Mouse (Mus musculus): ENCODE data around the gene Prr36. TPM values are rescaled to one million over a fixed set of nuclear protein-coding genes. Genes with fewer than 3 reads are reported as not detected.

Prr36 gene
- total RNA-seq, 2 experiments from 2014 or later: not detected

DNA sequence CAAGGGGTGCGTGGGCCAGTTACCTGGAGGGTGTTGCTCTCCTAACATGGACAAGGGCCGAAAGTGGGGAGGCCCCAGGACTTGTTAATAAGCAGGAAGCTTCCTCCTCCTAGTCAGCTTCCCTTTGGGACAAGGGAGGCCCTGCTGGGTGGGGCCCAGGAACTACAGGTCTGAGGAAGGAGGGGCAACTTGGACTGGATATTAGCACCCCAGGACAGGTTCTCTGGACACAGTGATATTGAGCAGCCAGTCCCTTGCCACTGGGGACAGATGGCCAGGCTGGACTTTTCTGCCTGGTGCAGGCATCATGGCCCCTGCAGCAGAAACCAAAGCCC, 10.3 kb downstream of the Prr36 start:
- ATAC-seq (replicated peaks; ENCODE audit: low FRiP score, low TSS enrichment, poor library complexity, severe bottlenecking): no peak

GRCm38 (mm10) chr8:4206182-4207015, 10.9 kb downstream of the Prr36 start:
- ATAC-seq (replicated peaks; ENCODE audit: low FRiP score, low TSS enrichment, poor library complexity, severe bottlenecking): no peak

GRCm38 (mm10) chr8:4205246-4206123, 11.8 kb downstream of the Prr36 start:
- ATAC-seq (replicated peaks; ENCODE audit: low FRiP score, low TSS enrichment, poor library complexity, severe bottlenecking): no peak

GRCm38 (mm10) chr8:4201321-4201720, 15.9 kb downstream of the Prr36 start:
- no peak for ATAC-seq (replicated peaks; ENCODE audit: low FRiP score, low TSS enrichment, poor library complexity, severe bottlenecking)

DNA sequence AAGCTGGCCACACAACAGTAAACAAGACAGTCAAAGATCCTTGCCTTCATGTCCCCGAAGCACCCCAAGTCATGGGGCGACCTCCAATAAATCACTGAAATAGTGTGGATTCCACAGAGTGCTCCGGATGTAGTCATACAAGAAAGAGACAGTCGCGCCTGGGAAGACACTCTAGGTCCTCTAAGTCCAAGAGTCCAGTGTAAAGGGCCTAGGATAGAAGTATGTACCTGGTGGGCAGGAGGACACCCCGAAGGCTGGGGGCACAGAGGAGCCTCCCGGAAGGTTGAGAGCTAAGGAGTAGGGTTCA, 23.7 kb downstream of the Prr36 start:
- ATAC-seq (replicated peaks; ENCODE audit: low FRiP score, low TSS enrichment, poor library complexity, severe bottlenecking): no peak

DNA sequence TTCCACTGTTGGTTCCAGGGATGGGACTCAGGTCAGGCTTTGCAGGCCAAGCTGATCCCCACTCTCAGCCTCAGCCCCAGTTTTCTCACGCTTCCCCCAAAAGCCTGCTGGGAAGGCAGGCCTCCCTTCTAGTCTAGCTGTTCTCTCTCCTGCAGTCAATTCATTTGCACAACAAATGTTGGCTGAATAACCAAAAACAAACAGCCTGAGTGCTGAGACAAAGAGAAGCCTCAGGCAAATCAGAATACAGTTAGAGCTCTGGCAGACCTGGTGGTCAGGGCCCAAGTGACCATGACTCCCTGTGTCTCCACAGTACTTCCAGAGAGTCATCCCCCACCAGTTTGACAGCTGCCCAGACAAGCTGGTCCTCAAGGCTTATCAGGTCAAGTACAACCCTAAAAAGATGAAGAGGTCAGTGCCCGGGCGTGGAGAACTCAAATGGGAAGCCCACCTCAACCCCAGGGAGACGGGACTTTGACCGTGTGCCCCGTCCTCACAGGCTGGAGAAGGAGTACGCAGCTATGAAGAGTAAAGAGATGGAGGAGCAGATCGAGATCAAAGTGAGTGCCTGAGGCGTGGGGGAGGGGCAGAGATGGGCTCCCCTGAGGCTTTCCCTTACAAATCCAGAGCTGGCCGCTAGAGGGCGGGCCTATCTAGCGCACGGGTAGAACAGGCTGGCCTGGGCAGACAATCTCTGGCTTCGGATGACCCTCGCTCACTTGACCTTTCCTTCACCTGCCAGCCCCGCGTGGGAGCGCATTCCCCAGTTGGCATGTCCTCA, 24.3 kb downstream of the Prr36 start:
- peak; percentile 85 for ATAC-seq (replicated peaks; ENCODE audit: low FRiP score, low TSS enrichment, poor library complexity, severe bottlenecking)

DNA sequence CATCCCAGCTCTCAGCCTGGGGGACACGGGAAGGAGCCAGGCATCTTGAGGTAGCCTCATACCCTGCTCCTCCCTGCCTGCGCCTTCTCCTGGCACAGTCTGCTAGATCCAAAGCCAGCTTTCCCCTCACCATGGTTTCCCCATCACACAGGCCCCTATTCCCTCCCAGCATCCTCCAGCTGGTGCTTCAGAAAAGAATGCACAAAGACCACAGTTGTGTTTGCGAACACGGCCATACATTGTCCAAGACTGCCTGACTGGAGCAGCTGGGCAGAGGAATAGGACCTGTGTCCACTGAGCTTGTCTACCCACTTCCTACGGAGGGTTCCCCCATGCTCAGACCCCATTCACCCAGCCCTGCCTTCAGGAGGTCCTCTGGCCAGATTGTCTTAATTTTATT, 25.0 kb downstream of the Prr36 start:
- ATAC-seq (replicated peaks; ENCODE audit: low FRiP score, low TSS enrichment, poor library complexity, severe bottlenecking): no peak

DNA sequence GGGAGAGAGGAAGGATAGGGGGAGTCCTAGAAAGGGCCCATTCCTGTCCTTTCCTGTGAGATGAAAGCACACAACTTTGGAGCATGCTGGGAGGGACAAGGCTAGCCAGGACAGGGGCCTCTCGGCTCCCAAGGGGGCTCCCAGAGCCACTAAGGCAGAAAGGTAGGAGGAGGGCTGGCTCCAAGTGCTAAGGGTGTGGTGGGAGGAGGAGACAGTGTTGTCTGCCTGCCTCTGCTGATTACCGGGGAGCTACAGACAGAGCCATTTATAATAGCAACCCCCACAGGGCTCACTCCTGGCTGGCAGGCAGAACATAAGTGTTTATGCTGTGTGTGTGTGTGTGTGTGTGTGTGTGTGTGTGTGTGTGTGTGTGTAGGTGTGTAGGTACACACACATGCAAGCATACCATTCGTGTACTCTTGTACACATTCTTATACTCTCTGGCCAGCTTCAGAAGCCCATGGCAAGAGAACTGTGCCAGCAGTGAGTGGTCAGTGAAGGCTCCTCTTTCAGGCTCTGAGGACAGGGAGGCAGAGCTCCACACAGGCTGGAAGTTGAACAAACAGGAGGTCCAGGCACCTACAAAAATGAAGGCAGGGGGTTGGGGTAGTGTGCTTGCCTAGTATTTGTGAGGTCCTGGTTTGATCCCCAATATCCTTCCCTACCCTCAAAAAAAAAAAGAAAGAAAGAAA, 28.1 kb downstream of the Prr36 start:
- peak; percentile 93 for ATAC-seq (replicated peaks; ENCODE audit: low FRiP score, low TSS enrichment, poor library complexity, severe bottlenecking)

DNA sequence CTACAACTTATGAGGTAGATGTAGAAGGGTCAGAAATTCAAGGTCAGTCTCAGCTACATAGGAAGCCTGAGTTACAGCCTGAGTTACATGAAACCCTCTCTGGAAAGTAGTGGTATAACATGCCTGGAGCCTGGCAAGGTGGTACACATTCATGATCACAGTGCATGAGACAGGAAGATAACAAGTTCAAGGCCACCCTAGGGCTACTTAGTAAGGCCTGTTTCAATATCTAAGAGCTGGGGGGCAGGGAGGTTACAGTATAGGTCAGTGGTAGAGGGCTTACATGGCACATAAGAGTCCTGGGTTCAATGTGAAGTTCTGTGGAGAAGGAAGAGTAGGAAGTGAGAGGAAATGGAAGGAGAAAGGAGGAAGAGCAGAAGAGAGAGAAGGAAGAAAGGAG, 28.7 kb downstream of the Prr36 start:
- 0 out of 2 replicates have a peak, but pooled peaks have one; percentile 1 for ATAC-seq (replicated peaks; ENCODE audit: low FRiP score, low TSS enrichment, poor library complexity, severe bottlenecking)

DNA sequence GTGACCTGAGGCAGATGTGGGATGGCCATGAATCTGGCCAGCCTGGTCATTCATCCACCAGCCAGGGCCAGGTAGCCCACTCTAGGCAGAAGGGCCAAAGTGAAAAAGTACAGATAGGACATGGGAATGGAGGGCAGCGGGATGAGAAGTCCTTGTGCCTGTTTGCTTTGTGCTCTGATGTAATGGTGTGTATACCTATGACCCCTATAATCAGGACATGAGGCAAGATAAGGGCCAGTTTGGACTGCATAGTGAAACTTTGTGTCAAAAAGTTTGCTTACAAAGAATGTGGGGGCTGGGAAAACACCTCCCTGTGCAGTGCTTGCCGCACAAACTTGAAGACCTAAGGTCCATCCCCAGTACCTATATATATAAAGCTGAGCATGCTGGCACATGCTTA, 31.1 kb downstream of the Prr36 start:
- ATAC-seq (replicated peaks; ENCODE audit: low FRiP score, low TSS enrichment, poor library complexity, severe bottlenecking): no peak

- ATAC-seq (replicated peaks; ENCODE audit: low FRiP score, low TSS enrichment, poor library complexity, severe bottlenecking): no peak
These were observed 33.9 kb downstream of the Prr36 start for GRCm38 (mm10) chr8:4183409-4183808.

DNA sequence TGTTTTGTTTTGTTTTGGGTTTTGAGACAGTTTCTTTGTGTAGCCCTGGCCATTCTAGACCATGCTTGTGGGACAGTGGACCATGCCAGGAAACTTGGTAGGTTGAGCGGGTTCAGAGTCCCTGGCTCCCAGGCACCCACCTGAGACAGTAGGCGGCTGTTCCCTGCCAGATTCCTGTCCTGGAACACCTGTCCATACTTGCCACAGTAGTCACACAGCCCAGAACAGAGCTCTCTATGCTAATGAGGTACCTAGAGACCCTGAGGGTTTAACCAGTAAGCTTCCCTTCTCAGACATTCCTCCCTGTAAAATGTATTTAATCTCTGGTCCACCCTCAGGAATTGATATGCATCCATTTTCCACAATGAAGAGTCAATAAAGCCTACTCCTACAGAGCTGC, 43.2 kb downstream of the Prr36 start:
- no peak for ATAC-seq (replicated peaks; ENCODE audit: low FRiP score, low TSS enrichment, poor library complexity, severe bottlenecking)

DNA sequence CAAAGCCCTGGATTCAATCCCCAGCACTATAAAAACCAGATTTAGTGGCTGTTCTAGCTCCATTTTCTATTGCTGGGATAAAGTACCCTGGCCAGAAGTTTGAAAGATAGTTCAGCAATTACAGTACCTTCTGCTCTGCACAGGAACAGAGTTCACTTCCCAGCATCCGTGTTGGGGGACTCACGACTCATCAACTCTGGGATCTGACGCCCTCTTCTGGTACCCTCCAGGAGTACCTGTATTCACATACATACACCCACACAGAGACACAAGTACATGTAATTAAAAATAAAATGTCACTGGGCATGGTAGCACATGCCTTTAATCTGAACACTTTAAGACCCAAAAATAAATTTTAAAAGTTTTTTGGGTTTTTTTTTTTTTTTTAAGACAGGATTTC, 44.8 kb downstream of the Prr36 start:
- no peak for ATAC-seq (replicated peaks; ENCODE audit: low FRiP score, low TSS enrichment, poor library complexity, severe bottlenecking)

GRCm38 (mm10) chr8:4167918-4168317, 49.3 kb downstream of the Prr36 start:
- ATAC-seq (replicated peaks; ENCODE audit: low FRiP score, low TSS enrichment, poor library complexity, severe bottlenecking): no peak

GRCm38 (mm10) chr8:4166881-4167525, 50.3 kb downstream of the Prr36 start:
- ATAC-seq (replicated peaks; ENCODE audit: low FRiP score, low TSS enrichment, poor library complexity, severe bottlenecking): no peak

GRCm38 (mm10) chr8:4165852-4166751, 51.2 kb downstream of the Prr36 start, which contains the start of gene Evi5l:
Gene Evi5l, plus strand, starts transcription at chr8:4166567.
- peak; percentile 91 for ATAC-seq (replicated peaks; ENCODE audit: low FRiP score, low TSS enrichment, poor library complexity, severe bottlenecking)

DNA sequence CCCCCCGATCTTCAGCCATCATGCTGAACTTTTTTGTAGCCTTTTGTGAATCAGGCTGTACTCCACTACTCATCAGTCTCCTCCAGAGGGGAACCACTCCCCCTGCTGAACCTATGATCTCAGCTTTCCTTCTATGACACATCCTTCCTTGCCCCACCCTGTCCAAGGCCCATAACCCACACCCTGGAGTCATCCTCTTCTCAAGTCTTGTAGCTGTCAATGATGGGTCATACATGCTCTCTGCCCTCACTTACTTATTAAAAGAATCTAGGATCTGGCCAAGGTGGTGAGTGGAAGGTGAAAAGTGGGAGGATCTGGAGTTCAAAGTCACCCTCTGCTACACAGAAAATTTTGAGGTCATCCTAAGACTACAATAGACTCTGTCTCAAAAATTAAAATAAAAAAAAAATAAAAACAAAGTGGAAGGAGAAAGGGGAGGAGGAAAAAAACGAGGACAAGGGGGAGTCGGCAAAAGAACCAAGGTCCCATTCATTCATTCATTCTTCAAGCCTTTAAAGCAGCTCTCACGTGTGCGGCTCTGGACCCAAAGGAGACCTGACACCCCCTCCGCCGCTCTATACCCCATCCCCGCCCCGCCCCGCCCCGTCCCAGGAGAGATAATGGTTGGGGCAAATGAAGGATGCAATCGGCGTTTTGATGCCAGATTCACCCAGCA, 51.9 kb downstream of the Prr36 start:
- no peak for ATAC-seq (replicated peaks; ENCODE audit: low FRiP score, low TSS enrichment, poor library complexity, severe bottlenecking)

GRCm38 (mm10) chr8:4162786-4163185, 54.5 kb downstream of the Prr36 start:
- ATAC-seq (replicated peaks; ENCODE audit: low FRiP score, low TSS enrichment, poor library complexity, severe bottlenecking): no peak
